ENCODE assay signal across 7 mouse cellular contexts in the genomic region with DNA sequence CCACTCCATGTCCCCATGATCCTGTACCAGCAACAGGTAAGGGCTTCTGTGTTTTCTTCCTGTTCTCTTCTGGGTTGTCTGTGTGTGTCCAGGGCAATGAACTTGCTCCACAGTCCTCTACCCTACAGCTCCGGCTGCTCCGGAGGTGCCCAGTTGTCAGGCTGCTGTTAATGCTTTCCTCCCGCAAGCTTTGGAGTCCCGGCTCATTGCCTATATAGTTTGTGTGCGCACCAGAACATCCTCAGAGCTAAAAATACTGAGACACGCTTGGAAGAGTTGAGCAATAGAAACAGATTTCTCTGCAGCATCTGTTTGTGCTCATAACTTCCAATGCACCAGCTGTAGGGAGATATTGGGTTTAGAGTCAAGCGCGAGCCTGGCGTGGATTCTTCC. TPM values are rescaled to one million over a fixed set of nuclear protein-coding genes. Genes with fewer than 3 reads are reported as not detected.
DNase-seq lines count a peak whose midpoint lies in the region; ATAC-seq and TF ChIP-seq lines count a peak whose summit lies in the region.

No protein-coding gene starts in this region.

- no peaks in the 10 kb centered on the region; the same call in 1 of the 2 replicates for H3K4me1 ChIP-seq in lung, adult 2 months (ENCODE audit: control insufficient read depth, insufficient read depth, low read length)
- peaks cover 33% of the 10 kb centered on the region for H3K4me1 ChIP-seq in forebrain, embryonic 10.5 days
- no peaks in the 10 kb centered on the region for H3K4me1 ChIP-seq in hindbrain, embryonic 11.5 days (replicated peaks; ENCODE audit: control insufficient read depth, insufficient read depth, low read length)
- peaks cover 23% of the 10 kb centered on the region for H3K4me1 ChIP-seq in megakaryocyte, embryonic 14.5 days

- no peak for TF ChIP-seq POLR2A in lung, adult 2 months (IDR thresholded peaks at IDR 0.05; ENCODE audit: borderline replicate concordance, extremely low read depth, low read depth, low read length)

- peak overlapping the region; percentile 29; the same call in 1 of the 2 replicates for H3K9ac ChIP-seq in hindbrain, embryonic 11.5 days (ENCODE audit: low read depth, low read length)

- ATAC-seq in hindbrain, embryonic 11.5 days (ENCODE audit: low FRiP score), result peak; percentile 83

- H3K27ac ChIP-seq in forebrain, embryonic 10.5 days, result peak overlapping the region; percentile 86
- H3K27ac ChIP-seq in hindbrain, embryonic 11.5 days (ENCODE audit: low read depth, low read length), result no peak overlapping the region

- H3K9me3 ChIP-seq in forebrain, embryonic 10.5 days, result no peaks in the 10 kb centered on the region
- H3K9me3 ChIP-seq in hindbrain, embryonic 11.5 days (ENCODE audit: control insufficient read depth, low read length), result no peaks in the 10 kb centered on the region
- H3K9me3 ChIP-seq in megakaryocyte, embryonic 14.5 days, result no peaks in the 10 kb centered on the region

- DNase-seq in lung, adult 2 months, result no peak
- DNase-seq in lung, postnatal 10 days, result no peak
- DNase-seq in forebrain, embryonic 10.5 days (ENCODE audit: extremely low spot score, low spot score), result no peak
- DNase-seq in hindbrain, embryonic 11.5 days (ENCODE audit: low spot score), result no peak
- peak; percentile 45 for DNase-seq in telencephalon, adult 2 months (ENCODE audit: low read depth, low spot score)
- DNase-seq in retina, postnatal 1 day, result no peak

- peaks cover 25% of the 10 kb centered on the region for H3K27me3 ChIP-seq in forebrain, embryonic 10.5 days (ENCODE audit: poor library complexity, severe bottlenecking)
- H3K27me3 ChIP-seq in hindbrain, embryonic 11.5 days (ENCODE audit: control insufficient read depth, insufficient read depth, low read length), result 0 out of 2 replicates have a peak, but pooled peaks cover 2% of the 10 kb centered on the region
- peaks cover 25% of the 10 kb centered on the region for H3K27me3 ChIP-seq in megakaryocyte, embryonic 14.5 days (replicated peaks)

- WGBS in lung, adult 2 months, result under 1% methylated on average over 9 of the region's 9 CpGs
- 1% methylated on average over 9 of the region's 9 CpGs for WGBS in forebrain, embryonic 10.5 days
- 2% methylated on average over 9 of the region's 9 CpGs for WGBS in hindbrain, embryonic 11.5 days

- H3K4me3 ChIP-seq in lung, adult 2 months (replicated peaks; ENCODE audit: extremely low read depth, low read depth, low read length), result peak overlapping the region; percentile 80
- H3K4me3 ChIP-seq in forebrain, embryonic 10.5 days, result peak overlapping the region; percentile 72
- peak overlapping the region; percentile 61 for H3K4me3 ChIP-seq in hindbrain, embryonic 11.5 days (ENCODE audit: low read depth, low read length)
- H3K4me3 ChIP-seq in megakaryocyte, embryonic 14.5 days (replicated peaks), result peak overlapping the region; percentile 91

- H3K36me3 ChIP-seq in forebrain, embryonic 10.5 days (replicated peaks), result no peaks in the 10 kb centered on the region
- no peaks in the 10 kb centered on the region for H3K36me3 ChIP-seq in hindbrain, embryonic 11.5 days (ENCODE audit: control insufficient read depth, insufficient read depth, low read length)
- H3K36me3 ChIP-seq in megakaryocyte, embryonic 14.5 days (replicated peaks; ENCODE audit: low read length), result no peaks in the 10 kb centered on the region

- TF ChIP-seq CTCF in lung, adult 2 months (IDR thresholded peaks at IDR 0.05; ENCODE audit: insufficient read depth, low read length), result no peak

- peak overlapping the region; percentile 89 for H3K4me2 ChIP-seq in hindbrain, embryonic 11.5 days (replicated peaks; ENCODE audit: low read depth, low read length)

RNA-seq across cellular contexts. Expression of a gene that starts 0.3 kb away (rescaled TPM):
- 2.6 and 3.8 TPM in 2 replicates for polyA plus RNA-seq in lung, adult 2 months (2012; rRNA removed)
- polyA plus RNA-seq in forebrain, embryonic 10.5 days (2016; fragmentation: Nextera tagmentation; extraction: Ambion mirVana), result 1.1 and 1.3 TPM in 2 replicates
- polyA plus RNA-seq in hindbrain, embryonic 11.5 days (2014; fragmentation: Nextera tagmentation; extraction: Ambion mirVana), result 0.39 and 0.40 TPM in 2 replicates
- polyA plus RNA-seq in megakaryocyte, embryonic 14.5 days (2012; ENCODE audit: insufficient read depth, low replicate concordance), result 0.04 TPM in 1 of 2 replicates, not detected in the other
